Mouse (Mus musculus): Measurements from ENCODE around the gene Selplg. TPM values are rescaled to one million over a fixed set of nuclear protein-coding genes. Genes with fewer than 3 reads are reported as not detected.

Selplg gene
- polyA plus RNA-seq, 1 experiment: 11.7 TPM

DNA sequence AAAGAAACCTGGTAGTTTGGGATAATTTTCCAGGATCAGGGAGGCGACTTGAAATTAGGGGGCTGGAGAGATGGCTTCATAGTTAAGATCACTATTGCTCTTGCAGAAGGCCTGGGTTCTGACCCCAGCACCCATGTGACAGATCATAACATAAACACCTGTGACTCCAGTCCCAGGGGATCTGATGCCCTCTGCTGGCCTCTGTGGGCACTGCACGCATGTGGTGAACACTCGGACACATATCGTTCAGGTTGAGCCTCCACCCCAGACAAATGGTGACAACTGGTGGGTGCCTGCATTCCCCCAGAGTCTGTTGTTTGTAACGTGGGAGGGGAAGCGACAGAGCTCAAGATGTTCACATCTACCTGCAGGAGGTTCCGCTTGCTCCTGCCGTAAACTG lies 28.9 kb upstream of the Selplg start:
- Histone ChIP-seq H3K27ac (ENCODE audit: control insufficient read depth, insufficient read depth, low read depth, low read length) (no peak overlapping the region), H3K4me3 (ENCODE audit: control insufficient read depth, low read depth, low read length) (no peak overlapping the region), H3K27me3 (ENCODE audit: control insufficient read depth, insufficient read depth, low read length) (no peaks in the 10 kb centered on the region), H3K4me1 (ENCODE audit: control insufficient read depth, insufficient read depth, low read length) (no peaks in the 10 kb centered on the region), H3K36me3 (ENCODE audit: control insufficient read depth, insufficient read depth, low read length) (no peaks in the 10 kb centered on the region)
- TF ChIP-seq POLR2A (IDR thresholded peaks at IDR 0.05; ENCODE audit: control insufficient read depth, low read depth, low read length) (no peak), CTCF (IDR thresholded peaks at IDR 0.05; ENCODE audit: control insufficient read depth, insufficient read depth, insufficient replicate concordance, low read depth, low read length) (peak; percentile 67; the same call in 1 of the 2 replicates)

DNA sequence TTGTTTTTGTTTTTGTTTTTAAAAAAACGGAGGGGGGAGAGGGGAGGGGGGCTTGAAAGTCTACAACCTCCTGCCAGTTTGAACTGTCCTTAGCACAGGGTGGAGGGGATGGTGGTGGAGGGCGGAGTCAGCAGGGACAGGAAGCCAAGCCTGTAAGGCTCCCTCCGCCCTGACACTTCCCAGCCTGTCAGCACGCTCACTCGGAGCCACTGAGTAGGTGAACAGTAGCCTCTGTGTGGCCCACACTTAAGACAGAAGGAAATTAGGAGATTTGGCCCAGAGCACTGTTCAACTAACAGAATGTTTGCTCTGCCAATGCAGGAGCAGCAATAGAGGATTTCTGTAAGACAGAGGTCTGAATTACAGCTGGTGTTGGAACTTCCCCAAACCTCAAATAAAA lies 26.5 kb upstream of the Selplg start:
- Histone ChIP-seq H3K4me1 (ENCODE audit: control insufficient read depth, insufficient read depth, low read length) (no peaks in the 10 kb centered on the region), H3K27me3 (ENCODE audit: control insufficient read depth, insufficient read depth, low read length) (no peaks in the 10 kb centered on the region), H3K4me3 (ENCODE audit: control insufficient read depth, low read depth, low read length) (no peak overlapping the region), H3K27ac (ENCODE audit: control insufficient read depth, insufficient read depth, low read depth, low read length) (no peak overlapping the region), H3K36me3 (ENCODE audit: control insufficient read depth, insufficient read depth, low read length) (no peaks in the 10 kb centered on the region)
- TF ChIP-seq POLR2A (IDR thresholded peaks at IDR 0.05; ENCODE audit: control insufficient read depth, low read depth, low read length) (no peak), CTCF (IDR thresholded peaks at IDR 0.05; ENCODE audit: control insufficient read depth, insufficient read depth, insufficient replicate concordance, low read depth, low read length) (no peak)

DNA sequence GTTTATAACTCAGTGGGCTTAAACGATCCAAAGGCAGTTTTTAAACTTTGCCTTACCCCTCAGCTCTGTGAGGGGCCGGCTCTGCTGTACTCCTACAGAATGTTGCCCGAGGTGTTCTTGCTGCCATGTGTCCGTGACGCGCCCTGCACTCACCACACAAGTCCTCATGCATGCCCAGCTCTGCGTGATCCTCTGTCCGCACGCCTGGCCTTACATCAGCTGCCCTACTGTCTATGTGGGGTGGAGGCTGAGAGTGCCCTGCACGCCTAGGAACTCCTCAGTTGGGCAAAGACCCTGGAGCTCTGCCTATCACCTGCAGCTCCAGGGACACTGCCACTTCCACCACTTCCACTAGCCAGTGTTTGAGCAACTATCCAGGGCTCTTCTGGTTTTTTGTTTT lies 26.1 kb upstream of the Selplg start:
- Histone ChIP-seq H3K4me1 (ENCODE audit: control insufficient read depth, insufficient read depth, low read length) (no peaks in the 10 kb centered on the region), H3K27ac (ENCODE audit: control insufficient read depth, insufficient read depth, low read depth, low read length) (no peak overlapping the region), H3K27me3 (ENCODE audit: control insufficient read depth, insufficient read depth, low read length) (no peaks in the 10 kb centered on the region), H3K36me3 (ENCODE audit: control insufficient read depth, insufficient read depth, low read length) (no peaks in the 10 kb centered on the region), H3K4me3 (ENCODE audit: control insufficient read depth, low read depth, low read length) (no peak overlapping the region)
- TF ChIP-seq POLR2A (IDR thresholded peaks at IDR 0.05; ENCODE audit: control insufficient read depth, low read depth, low read length) (no peak), CTCF (IDR thresholded peaks at IDR 0.05; ENCODE audit: control insufficient read depth, insufficient read depth, insufficient replicate concordance, low read depth, low read length) (no peak)

- Histone ChIP-seq H3K4me3 (ENCODE audit: control insufficient read depth, low read depth, low read length) (no peak overlapping the region), H3K27ac (ENCODE audit: control insufficient read depth, insufficient read depth, low read depth, low read length) (no peak overlapping the region), H3K4me1 (ENCODE audit: control insufficient read depth, insufficient read depth, low read length) (no peaks in the 10 kb centered on the region), H3K36me3 (ENCODE audit: control insufficient read depth, insufficient read depth, low read length) (no peaks in the 10 kb centered on the region), H3K27me3 (ENCODE audit: control insufficient read depth, insufficient read depth, low read length) (no peaks in the 10 kb centered on the region)
- no peak for TF ChIP-seq CTCF (IDR thresholded peaks at IDR 0.05; ENCODE audit: control insufficient read depth, insufficient read depth, insufficient replicate concordance, low read depth, low read length)
- no peak for TF ChIP-seq POLR2A (IDR thresholded peaks at IDR 0.05; ENCODE audit: control insufficient read depth, low read depth, low read length)
These were observed 25.2 kb upstream of the Selplg start for GRCm38 (mm10) chr5:113857631-113858030.

GRCm38 (mm10) chr5:113856631-113857030 lies 24.2 kb upstream of the Selplg start:
- TF ChIP-seq CTCF (IDR thresholded peaks at IDR 0.05; ENCODE audit: control insufficient read depth, insufficient read depth, insufficient replicate concordance, low read depth, low read length): 0 out of 2 replicates have a peak, but pooled peaks have one; percentile 7
- no peak for TF ChIP-seq POLR2A (IDR thresholded peaks at IDR 0.05; ENCODE audit: control insufficient read depth, low read depth, low read length)
- Histone ChIP-seq H3K27me3 (ENCODE audit: control insufficient read depth, insufficient read depth, low read length) (no peaks in the 10 kb centered on the region), H3K4me1 (ENCODE audit: control insufficient read depth, insufficient read depth, low read length) (no peaks in the 10 kb centered on the region), H3K27ac (ENCODE audit: control insufficient read depth, insufficient read depth, low read depth, low read length) (no peak overlapping the region), H3K36me3 (ENCODE audit: control insufficient read depth, insufficient read depth, low read length) (no peaks in the 10 kb centered on the region), H3K4me3 (ENCODE audit: control insufficient read depth, low read depth, low read length) (no peak overlapping the region)

GRCm38 (mm10) chr5:113855696-113856095 lies 23.3 kb upstream of the Selplg start:
- Histone ChIP-seq H3K27me3 (ENCODE audit: control insufficient read depth, insufficient read depth, low read length) (no peaks in the 10 kb centered on the region), H3K27ac (ENCODE audit: control insufficient read depth, insufficient read depth, low read depth, low read length) (no peak overlapping the region), H3K4me3 (ENCODE audit: control insufficient read depth, low read depth, low read length) (no peak overlapping the region), H3K4me1 (ENCODE audit: control insufficient read depth, insufficient read depth, low read length) (no peaks in the 10 kb centered on the region), H3K36me3 (ENCODE audit: control insufficient read depth, insufficient read depth, low read length) (no peaks in the 10 kb centered on the region)
- TF ChIP-seq CTCF (IDR thresholded peaks at IDR 0.05; ENCODE audit: control insufficient read depth, insufficient read depth, insufficient replicate concordance, low read depth, low read length): no peak
- no peak for TF ChIP-seq POLR2A (IDR thresholded peaks at IDR 0.05; ENCODE audit: control insufficient read depth, low read depth, low read length)

- Histone ChIP-seq H3K27me3 (ENCODE audit: control insufficient read depth, insufficient read depth, low read length) (no peaks in the 10 kb centered on the region), H3K36me3 (ENCODE audit: control insufficient read depth, insufficient read depth, low read length) (no peaks in the 10 kb centered on the region), H3K4me3 (ENCODE audit: control insufficient read depth, low read depth, low read length) (no peak overlapping the region), H3K27ac (ENCODE audit: control insufficient read depth, insufficient read depth, low read depth, low read length) (no peak overlapping the region), H3K4me1 (ENCODE audit: control insufficient read depth, insufficient read depth, low read length) (no peaks in the 10 kb centered on the region)
- TF ChIP-seq CTCF (IDR thresholded peaks at IDR 0.05; ENCODE audit: control insufficient read depth, insufficient read depth, insufficient replicate concordance, low read depth, low read length): no peak
- TF ChIP-seq POLR2A (IDR thresholded peaks at IDR 0.05; ENCODE audit: control insufficient read depth, low read depth, low read length): no peak
These were observed 22.7 kb upstream of the Selplg start for GRCm38 (mm10) chr5:113855117-113855516.

GRCm38 (mm10) chr5:113854494-113854893 lies 22.1 kb upstream of the Selplg start:
- TF ChIP-seq POLR2A (IDR thresholded peaks at IDR 0.05; ENCODE audit: control insufficient read depth, low read depth, low read length) (no peak), CTCF (IDR thresholded peaks at IDR 0.05; ENCODE audit: control insufficient read depth, insufficient read depth, insufficient replicate concordance, low read depth, low read length) (peak; percentile 77; the same call in 1 of the 2 replicates)
- Histone ChIP-seq H3K4me3 (ENCODE audit: control insufficient read depth, low read depth, low read length) (no peak overlapping the region), H3K36me3 (ENCODE audit: control insufficient read depth, insufficient read depth, low read length) (no peaks in the 10 kb centered on the region), H3K27me3 (ENCODE audit: control insufficient read depth, insufficient read depth, low read length) (no peaks in the 10 kb centered on the region), H3K4me1 (ENCODE audit: control insufficient read depth, insufficient read depth, low read length) (no peaks in the 10 kb centered on the region), H3K27ac (ENCODE audit: control insufficient read depth, insufficient read depth, low read depth, low read length) (no peak overlapping the region)

Data from testis, adult 2 months (tissue).